Mouse (Mus musculus) MEL (cell line): Measurements from ENCODE around the gene Neurod2.

Experiments
- CHD1 ChIP-seq: IDR thresholded peaks from 2 replicates; pipeline ENCODE4 v1.6.1; 2012; ENCODE audit warnings: low read depth, mild to moderate bottlenecking, inconsistent platforms, low read length, improper control_type of control experiment
- CHD2 ChIP-seq: IDR thresholded peaks from 2 replicates; pipeline ENCODE4 v1.6.1; 2011; ENCODE audit warnings: low read length, improper control_type of control experiment
- CTCF ChIP-seq, 3 experiments: IDR thresholded peaks in 2 of 3; conservative IDR thresholded peaks in 1 of 3; 2 replicates each; pipeline ENCODE4 v1.5.1; 2011 to 2012; ENCODE audit warnings: low read length in 3 of 3, low read depth in 2 of 3, mild to moderate bottlenecking in 2 of 3, improper control_type of control experiment in 1 of 3, inconsistent platforms in 1 of 3, mixed read lengths in 1 of 3, moderate library complexity in 1 of 3; ENCODE audit not compliant: control insufficient read depth in 1 of 3, insufficient read depth in 1 of 3, poor library complexity in 1 of 3, severe bottlenecking in 1 of 3
- E2F4 ChIP-seq: IDR thresholded peaks from 2 replicates; pipeline ENCODE4 v1.6.1; 2011; ENCODE audit warnings: low read depth, low read length, improper control_type of control experiment, borderline replicate concordance
- KAT2A ChIP-seq: conservative IDR thresholded peaks from 2 replicates; pipeline ENCODE4 v1.6.1; 2012; ENCODE audit warnings: low read depth, low read length, improper control_type of control experiment, inconsistent platforms
- MAX ChIP-seq: IDR thresholded peaks from 2 replicates; pipeline ENCODE4 v1.6.1; 2011; ENCODE audit warnings: low read length, improper control_type of control experiment
- POLR2A ChIP-seq, 2 experiments: IDR thresholded peaks; 2 replicates each; pipeline ENCODE4 v1.6.1; 2011 to 2012; ENCODE audit warnings: low read length in 2 of 2, mild to moderate bottlenecking in 2 of 2, control low read depth in 1 of 2, improper control_type of control experiment in 1 of 2, low read depth in 1 of 2, moderate library complexity in 1 of 2; ENCODE audit not compliant: control insufficient read depth in 1 of 2, insufficient read depth in 1 of 2, poor library complexity in 1 of 2
- ZMIZ1 ChIP-seq: IDR thresholded peaks from 2 replicates; pipeline ENCODE4 v1.6.1; 2012; ENCODE audit warnings: low read depth, mild to moderate bottlenecking, inconsistent platforms, low read length, improper control_type of control experiment, moderate library complexity

- TF ChIP-seq CHD1 (no peak), CTCF (IDR thresholded peaks at IDR 0.05 in 2 of 3, conservative IDR thresholded peaks at IDR 0.05 in 1 of 3; ENCODE audit: control insufficient read depth in 1 of 3, insufficient read depth in 1 of 3, low read depth in 2 of 3, low read length in 3 of 3, poor library complexity in 1 of 3, severe bottlenecking in 1 of 3) (no peak), POLR2A (IDR thresholded peaks at IDR 0.05; ENCODE audit: control insufficient read depth in 1 of 2, insufficient read depth in 1 of 2, low read depth in 1 of 2, low read length in 2 of 2, poor library complexity in 1 of 2) (no peak), CHD2 (no peak), KAT2A (no peak), E2F4 (no peak), MAX (no peak), ZMIZ1 (no peak)
Measured at GRCm38 (mm10) chr11:98373244-98373643, 43.8 kb upstream of the Neurod2 start.
